Mouse (Mus musculus) spleen, embryonic (tissue): Measurements from ENCODE around the gene Bsg.

Experiments used
- CTCF ChIA-PET: fragments of 350-600 bp; sonication (Branson Sonifier 250); formaldehyde crosslinking; loops from one replicate; lab custom pipeline; 2022; lab: Charles Lee

The Bsg gene

DNA sequence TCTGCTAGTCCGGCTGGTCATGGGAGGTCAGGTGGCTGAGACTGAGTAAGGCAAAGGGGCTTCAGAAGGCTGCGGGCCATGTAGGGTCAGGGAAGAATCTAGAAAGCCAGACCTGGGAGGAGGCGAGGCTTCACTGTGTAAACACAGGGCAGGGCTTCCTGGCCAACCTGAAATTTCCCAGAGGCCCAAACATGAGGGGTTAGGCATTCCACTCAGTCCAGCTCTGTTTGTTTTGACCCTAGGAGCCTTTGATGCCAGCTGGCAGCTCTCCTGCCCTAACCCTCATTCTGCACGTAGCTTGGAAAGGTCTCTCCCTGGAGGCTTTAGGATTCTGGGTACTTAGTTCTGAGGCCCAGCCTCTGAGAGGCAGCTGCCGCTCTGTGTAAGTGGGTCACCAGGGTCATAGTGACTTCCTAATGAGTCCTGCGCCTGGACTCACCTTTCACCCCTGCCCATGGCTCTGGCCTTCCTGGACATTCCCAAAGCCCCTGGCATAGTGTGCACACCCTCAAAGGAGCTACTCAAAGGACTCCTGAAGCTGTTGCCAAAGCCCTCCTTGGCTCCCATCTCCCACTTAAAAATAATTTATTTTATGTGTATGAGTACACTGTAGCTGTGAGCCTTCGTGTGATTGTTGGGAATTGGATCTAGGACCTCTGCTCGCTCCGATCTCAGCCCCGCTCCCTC is 2.7 kb upstream of the Bsg start:
- CTCF ChIA-PET, result no interaction called here

DNA sequence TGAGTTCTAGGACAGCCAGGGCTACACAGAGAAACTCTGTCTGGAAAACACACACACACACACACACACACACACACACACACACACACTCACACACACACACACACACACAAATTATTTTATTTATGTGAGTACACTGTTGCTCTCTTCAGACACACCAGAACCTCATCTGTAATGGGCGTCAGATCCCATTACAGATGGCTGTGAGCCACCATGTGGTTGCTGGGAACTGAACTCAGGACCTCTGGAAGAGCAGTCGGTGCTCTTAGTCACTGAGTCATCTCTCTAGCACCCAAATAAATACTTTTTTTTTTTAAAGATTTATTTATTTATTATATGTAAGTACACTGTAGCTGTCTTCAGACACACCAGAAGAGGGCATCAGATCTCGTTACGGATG is 1.3 kb upstream of the Bsg start:
- CTCF ChIA-PET, result interaction anchor here (0.7 kb wide), 2 partner anchors 119 to 1570 kb away, joined by 3 to 6 read pairs; no protein-coding TSS in a partner anchor

DNA sequence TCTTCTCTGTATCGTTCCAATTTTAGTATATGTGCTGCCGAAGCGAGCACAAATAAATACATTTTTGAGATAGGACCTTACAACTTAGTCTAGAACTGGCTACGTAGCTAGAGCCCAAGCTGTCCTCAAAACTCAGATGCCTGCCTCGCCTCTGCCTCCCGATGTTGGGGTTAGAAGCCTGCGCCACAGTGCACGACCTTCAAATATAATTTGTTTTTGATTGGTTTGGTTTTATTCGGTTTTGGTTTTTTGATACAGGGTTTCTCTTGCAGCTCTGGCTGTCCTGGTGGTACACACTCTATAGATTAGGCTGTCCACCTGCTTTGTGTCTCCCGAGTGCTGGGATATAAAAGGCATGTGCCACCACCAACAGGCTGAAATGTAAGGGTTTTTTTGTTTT is 750 bp upstream of the Bsg start:
- CTCF ChIA-PET, result interaction anchor here (0.7 kb wide), 2 partner anchors 120 to 1570 kb away, joined by 3 to 6 read pairs; no protein-coding TSS in a partner anchor

DNA sequence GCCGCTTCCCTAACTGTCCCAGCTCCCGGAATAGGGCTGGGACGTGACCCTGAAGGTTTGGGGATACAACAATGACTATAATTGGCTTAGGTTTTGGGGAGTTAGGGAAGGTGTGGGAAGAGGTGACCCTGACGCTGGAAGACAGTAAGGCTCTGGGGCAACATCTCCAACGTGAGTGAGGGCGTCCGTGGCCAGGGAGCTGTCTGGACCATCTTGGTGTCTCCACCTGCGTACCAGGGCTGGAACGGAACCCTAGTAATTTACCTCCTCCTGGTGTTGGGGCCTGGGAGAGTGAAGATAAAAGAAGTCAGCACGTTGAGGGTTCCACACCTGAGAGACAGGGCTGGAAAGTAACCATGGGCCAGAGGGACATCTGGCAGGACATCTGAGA is 674 bp downstream of the Bsg start:
- CTCF ChIA-PET, result interaction anchor here (1.1 kb wide), 1 partner anchor 9 kb away, joined by 3 read pairs; no protein-coding TSS in a partner anchor

DNA sequence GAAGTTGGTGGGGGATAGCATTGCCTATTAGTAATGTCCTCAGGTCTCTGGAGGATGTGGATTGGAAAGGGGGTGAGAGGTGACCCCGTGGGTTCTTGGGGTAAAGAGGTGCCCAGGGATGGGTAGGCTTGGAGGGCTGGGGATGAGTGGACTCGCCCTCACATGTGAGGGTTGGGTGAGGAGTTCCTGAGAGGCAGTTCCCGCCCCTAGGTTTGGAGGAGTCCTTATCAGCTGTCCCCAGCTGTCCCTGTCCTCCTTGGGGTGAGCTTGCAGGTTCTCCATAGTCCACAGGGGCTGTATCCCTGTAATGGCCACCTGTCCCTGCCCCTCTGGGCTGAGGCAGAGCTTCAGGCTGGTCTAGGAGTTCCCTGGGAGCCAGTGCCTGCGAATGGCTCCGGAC is 1.7 kb downstream of the Bsg start:
- CTCF ChIA-PET, result interaction anchor here (1.1 kb wide), 1 partner anchor 8 kb away, joined by 3 read pairs; no protein-coding TSS in a partner anchor

DNA sequence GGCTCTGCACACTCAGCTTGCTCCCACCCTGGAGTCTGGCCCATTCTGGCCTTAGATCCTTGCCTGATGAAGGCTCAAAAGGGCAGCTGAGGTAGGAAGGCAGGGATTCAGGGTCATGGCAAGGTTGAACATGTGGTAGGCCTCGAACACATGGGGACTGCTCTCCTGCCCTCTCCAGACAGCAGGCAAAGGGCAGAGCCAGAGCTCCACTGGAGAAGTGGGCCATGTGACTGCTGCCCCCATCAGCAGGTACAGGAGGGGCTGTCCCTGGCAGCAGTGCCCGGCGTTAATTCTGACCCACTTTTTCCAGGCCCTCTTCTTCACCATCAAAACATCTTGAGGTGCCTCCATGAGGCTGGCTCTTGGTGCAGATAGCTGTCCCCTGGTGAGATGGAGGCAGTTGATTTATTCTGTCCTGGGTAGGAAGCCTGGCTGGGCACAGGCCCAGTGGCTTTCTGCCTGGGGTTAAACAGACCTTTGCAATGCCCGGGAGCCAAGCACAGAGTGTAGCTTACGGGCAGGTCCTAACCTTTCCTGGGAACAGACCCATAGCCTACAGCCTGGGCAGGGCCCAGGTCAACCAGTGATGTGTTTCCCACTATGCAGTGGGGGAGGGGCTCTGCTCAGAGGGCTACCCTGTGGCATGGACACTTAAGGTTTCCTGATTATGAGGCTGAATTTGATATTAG is 2.3 kb downstream of the Bsg start:
- CTCF ChIA-PET, result no interaction called here

DNA sequence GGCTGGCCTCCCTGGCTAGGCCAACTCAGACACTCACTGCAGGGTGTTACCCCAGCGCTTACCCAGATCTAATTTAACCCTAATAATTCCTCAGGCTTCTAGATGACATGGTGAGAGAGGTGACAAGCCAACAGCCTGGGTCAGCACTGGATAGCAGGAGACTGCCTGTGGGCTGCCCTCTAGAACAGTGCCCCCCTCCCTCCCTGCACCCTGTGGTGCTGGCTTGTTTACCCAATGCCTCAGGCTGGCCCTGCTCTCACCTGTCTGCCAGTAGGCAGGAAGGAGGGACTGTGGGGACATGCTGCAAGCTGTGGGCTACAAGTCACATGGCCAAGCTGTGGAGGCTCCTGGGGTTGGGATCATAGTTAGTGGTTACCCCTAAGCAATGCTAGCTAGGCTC is 2.9 kb downstream of the Bsg start:
- CTCF ChIA-PET, result no interaction called here

DNA sequence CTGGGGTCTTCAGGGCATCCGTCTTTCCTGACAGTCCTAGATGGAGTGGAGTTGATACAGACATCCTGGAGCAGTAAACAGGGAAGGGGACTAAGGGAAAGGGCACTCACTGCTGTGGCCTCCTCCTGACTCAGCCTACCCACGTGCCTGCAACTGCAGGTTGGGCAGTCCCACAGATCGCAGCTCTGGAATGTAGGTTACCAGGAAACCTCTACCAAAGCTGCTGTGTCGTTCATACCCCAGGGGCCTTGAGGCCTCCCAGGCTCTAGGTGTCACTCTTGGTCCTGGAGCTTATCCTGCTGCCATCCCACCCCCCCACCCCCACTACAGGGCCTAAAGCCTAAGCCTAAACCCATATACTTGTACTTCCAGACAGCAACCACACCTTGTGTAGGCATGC is 3.5 kb downstream of the Bsg start:
- CTCF ChIA-PET, result no interaction called here

DNA sequence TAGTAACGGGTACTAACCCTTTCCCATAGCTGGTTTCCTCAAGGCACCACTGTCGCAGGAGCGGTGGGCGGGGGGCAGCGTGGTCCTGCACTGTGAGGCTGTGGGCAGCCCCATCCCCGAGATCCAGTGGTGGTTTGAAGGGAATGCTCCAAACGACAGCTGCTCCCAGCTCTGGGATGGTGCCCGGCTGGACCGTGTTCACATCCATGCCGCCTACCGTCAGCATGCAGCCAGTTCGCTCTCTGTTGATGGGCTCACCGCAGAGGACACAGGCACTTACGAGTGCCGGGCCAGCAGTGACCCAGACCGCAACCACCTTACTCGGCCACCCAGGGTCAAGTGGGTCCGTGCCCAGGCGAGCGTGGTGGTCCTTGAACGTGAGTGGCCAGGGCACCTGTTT is 4.4 kb downstream of the Bsg start:
- CTCF ChIA-PET, result no interaction called here

DNA sequence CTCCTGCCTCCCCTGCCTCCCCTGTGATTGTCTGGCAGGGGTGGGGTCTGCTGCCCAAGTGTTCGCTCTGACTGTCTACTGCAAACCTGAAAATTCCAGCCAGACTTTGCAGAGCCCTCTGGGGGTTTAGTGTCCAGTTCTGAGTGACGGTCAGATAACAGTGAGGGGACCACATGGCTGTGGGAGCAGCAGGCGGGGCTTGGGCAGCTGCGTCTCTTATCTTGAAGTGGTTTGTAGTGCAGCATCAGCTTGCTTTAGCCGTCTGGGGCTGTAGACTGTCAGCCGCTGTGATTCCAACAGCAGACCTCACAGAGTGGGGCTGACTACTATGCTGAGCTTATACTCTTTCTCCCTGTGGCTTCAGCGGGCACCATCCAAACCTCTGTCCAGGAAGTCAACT is 5.0 kb downstream of the Bsg start:
- CTCF ChIA-PET, result no interaction called here

DNA sequence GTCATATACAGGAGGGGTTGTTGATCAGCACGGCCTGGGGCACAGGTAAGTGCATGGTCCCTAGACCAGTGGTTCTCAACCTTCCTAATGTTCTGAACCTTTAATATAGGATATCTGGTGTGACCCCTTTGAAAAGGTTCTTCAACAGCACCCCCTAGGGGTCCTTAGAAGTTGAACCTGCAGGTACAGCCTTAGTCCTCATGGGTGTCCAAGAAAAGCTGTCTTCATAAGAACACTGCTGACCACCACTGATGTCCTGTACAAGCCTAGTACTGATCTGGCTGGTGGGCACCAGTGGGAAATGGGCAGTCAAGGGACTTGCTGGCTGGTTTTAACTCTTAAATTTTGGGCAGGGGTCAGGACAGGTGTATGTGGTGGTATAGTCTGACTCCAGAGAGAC is 7.7 kb downstream of the Bsg start:
- CTCF ChIA-PET, result interaction anchor here (0.6 kb wide), 4 partner anchors 14 to 134 kb away, joined by 4 to 6 read pairs (median 4); no protein-coding TSS in a partner anchor

DNA sequence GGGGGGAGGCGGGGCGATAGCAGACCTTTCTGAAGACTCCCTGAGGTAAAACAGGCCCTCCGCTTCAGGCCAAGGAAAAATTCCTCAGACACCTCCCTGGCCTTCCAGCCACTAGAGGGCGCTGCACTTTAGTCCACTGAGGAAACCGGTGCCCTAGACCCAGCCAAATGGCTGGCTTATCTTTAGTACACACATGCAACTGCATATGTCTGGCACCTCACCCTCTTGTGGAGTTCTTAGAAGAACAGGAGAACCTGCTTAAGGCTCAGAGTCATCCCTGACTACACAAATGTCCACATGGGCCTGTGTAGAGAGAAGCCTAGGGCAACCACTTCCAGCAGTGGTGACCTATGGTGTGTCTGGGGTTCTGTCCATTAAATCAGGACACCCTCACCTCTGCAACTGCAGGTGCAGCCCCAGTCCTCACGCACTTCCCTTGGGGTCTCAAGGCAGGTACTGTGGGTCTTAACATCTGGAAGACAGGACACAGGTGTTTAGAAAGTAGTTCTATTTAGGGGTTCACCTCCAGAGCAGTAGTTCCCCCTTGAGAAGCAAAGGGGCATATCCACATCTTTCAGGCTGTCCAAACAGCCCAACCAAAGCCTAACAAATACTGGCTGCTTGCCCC is 8.3 kb downstream of the Bsg start:
- CTCF ChIA-PET, result interaction anchor here (0.6 kb wide), 4 partner anchors 15 to 134 kb away, joined by 4 to 6 read pairs (median 4); no protein-coding TSS in a partner anchor

DNA sequence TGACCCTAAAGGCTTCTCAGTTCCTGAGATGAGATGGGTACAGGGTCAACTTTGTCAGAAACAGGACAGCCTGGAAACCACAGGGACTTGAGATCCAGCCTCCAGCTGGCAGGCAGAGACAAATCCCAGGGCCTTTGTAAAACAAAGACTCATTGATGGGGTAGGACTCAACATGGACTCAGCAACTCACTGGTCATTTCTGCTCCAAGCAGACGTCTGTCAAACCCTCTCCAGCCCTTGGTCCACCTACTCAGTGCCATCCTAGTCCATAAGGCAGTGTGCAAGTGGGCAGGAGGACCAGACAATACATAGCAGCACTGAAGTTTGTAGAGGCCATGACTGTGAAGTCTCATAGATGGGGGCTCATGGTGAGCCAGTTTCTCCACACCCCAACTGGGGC is 8.9 kb downstream of the Bsg start:
- CTCF ChIA-PET, result no interaction called here

DNA sequence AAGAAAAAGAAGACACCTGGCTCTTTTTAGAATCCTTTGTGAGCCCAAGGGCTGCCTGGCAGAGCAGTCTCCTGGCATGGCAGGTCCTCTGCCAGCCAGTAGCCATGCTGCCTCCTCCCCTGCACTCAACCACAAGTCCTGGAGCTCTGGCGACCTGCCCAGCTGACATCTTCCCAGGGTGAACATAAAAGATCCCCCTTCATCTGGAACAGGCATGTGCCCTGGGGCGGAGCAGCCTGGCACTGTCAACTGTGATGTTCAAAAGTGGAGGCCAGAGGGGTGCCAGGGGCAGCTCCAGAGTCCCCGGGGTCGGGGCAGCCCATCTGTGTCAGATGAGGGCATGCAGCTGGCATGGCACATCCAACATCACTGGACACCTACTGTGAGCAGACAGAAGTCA is 10.7 kb downstream of the Bsg start:
- CTCF ChIA-PET, result interaction anchor here (1.1 kb wide), 1 partner anchor 10 kb away, joined by 3 read pairs; no protein-coding TSS in a partner anchor

DNA sequence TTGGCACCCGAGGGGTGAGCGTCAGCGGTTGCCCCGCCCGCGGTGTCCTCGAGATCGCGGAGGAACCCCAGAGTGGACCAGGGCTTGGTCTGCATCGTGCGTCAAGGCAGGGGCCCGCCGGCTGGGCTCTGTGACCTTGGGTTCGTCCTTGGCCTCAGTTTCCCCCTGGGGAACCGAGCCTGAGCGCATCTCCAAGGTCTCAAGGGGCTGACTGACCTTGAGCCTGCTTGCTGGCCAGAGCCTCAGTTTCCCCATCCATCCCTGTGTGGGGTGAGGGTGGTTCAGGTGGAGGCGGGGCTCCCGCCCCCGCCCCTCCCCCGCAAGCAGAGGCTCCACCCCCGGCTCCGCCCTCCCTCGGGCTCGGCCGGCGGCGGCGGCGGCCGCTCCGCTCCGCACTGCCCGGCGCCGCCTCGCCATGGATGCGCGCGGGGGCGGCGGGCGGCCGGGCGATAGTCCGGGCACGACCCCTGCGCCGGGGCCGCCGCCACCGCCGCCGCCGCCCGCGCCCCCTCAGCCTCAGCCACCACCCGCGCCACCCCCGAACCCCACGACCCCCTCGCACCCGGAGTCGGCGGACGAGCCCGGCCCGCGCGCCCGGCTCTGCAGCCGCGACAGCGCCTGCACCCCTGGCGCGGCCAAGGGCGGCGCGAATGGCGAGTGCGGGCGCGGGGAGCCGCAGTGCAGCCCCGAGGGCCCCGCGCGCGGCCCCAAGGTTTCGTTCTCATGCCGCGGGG is 12.1 kb downstream of the Bsg start, which contains the start of gene Hcn2:
Hcn2 (plus strand) TSS at position 381 of the 734 bp plus-strand sequence.
- CTCF ChIA-PET, result no interaction called here

DNA sequence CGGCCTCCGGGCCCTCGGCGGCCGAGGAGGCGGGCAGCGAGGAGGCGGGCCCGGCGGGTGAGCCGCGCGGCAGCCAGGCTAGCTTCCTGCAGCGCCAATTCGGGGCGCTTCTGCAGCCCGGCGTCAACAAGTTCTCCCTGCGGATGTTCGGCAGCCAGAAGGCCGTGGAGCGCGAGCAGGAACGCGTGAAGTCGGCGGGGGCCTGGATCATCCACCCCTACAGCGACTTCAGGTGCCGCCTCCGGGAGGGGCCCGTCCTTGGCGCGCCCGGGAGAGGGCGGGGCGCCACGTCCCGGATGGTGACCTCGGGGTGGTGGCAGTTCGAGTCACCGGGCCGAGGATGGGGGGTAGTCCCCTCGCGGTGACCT is 12.7 kb downstream of the Bsg start:
- CTCF ChIA-PET, result no interaction called here

DNA sequence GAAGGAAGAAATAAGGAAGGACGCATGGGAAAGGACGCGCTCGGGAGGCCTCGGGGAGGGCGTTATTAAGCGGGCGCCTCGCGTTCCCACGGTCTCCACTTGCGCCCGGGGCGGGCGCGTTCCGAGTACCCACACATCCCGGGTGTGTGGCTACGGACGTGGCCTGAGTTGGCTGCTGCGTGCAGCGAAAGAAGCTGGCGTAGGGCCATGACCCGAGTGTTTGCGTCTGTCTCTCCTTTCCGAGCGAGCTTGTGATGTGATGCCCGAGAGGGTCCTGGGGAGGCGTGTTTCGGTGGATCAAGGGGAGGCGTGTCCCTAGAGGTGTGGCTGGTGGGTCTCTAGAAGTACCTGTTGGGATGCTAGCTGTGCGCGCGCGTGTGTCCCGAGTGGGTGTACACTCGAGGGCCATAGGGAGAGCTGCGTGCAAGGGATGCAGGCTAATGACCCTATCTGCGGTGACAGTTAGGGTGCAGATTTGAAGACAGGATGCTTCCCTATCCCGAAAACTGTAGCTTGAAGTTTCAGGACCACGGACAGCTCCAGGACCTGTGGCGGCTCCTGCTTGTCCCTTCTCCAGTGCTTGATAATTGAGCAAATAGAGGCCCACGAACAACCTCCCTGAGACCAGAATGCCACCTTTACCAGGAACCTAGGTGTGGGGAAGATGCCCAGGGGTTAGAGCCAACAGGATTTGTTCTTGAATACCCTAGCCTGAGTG is 13.5 kb downstream of the Bsg start:
- CTCF ChIA-PET, result interaction anchor here (0.5 kb wide), 1 partner anchor 50 kb away, joined by 4 read pairs; no protein-coding TSS in a partner anchor

DNA sequence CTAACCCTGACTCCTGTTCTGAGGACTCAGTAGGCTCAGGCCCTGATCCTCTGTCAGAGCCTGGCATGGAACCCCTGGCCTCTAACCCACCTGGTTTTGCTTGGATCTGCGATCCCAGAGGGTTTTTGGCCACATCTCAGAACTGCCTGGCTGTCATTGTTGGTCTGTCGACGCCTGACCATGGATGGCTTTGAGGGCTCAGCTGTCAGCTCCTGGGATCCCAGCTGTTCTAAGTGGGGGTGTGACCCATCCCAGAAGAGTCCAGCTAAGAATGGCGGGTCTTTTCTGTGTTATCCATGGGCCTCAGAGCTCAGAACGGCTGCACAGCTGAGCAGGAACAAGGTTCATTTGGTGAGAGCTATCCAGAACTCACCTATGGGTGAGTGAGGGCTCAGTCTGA is 16.8 kb downstream of the Bsg start:
- CTCF ChIA-PET, result no interaction called here

DNA sequence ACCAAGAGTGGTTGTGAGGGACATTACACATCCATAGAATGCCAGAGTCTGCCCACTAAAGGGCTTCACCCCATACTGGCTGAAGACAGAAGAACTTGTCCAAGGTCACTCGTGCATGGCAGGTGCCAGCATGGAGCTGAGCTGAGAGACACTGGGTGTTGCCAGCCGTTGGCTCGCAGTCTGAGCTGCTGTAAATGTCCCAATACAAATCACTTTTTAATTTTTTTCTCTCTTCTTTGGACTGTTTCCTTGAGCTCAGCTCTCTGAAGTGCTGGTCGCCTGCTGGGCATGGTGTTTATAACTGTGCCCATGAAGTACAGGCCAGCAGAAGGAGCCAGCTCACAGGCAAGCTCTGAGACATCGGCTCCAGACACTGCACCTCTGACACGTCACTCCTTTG is 18.8 kb downstream of the Bsg start:
- CTCF ChIA-PET, result no interaction called here

DNA sequence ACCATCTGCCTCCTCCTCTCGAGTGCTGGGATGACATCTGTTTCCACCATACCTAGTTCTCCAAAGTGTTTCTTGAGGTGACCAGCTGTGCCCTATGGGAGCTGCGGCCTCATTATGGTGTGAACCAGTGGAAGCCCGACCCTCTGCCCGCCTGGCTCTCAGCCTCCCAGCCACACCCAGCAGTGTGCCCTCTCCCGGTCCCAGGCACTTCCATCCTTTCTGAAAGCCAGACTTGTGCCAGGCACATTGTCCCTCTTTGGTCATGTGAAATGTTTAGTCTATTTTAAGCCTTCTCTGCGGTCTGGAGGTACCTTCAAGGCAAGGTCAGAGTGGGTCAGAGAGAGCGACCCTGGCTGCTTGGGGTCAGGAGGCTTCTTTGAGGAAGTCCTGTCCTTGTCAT is 19.4 kb downstream of the Bsg start:
- CTCF ChIA-PET, result no interaction called here

DNA sequence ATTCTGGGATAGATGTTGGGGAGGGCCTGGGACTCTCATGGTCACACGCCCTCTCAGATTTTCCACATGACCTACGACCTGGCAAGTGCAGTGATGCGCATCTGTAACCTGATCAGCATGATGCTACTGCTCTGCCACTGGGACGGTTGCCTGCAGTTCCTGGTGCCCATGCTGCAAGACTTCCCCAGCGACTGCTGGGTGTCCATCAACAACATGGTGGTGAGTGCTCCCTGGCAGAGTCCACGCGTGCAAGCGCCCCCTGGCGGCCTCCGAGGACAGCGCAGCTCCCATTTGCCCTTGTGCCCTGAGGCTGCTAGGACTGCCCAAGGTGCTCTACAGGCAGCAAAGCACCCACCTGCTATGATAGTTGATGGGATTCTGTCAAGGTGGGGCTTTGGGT is 21.8 kb downstream of the Bsg start:
- CTCF ChIA-PET, result interaction anchor here (0.7 to 0.9 kb wide), 2 partner anchors 11 to 1587 kb away, joined by 3 read pairs; no protein-coding TSS in a partner anchor
